Mouse (Mus musculus) forebrain, embryonic 10.5 days (tissue): Measurements from ENCODE around the gene D630045J12Rik. TPM values are rescaled to one million over a fixed set of nuclear protein-coding genes. Genes with fewer than 3 reads are reported as not detected.

ENCODE experiments used
- DNase-seq: peaks from one replicate; pipeline ENCODE4 v3.0.0-alpha.2; 2017; ENCODE audit warnings: low spot score; ENCODE audit errors: extremely low spot score
- H3K27ac ChIP-seq: fragments of 300-500 bp; sonication (generic); 2 replicates; pipeline ENCODE4 v1.5.1; 2016; ENCODE audit warnings: mild to moderate bottlenecking
- H3K27me3 ChIP-seq: fragments of 300-500 bp; sonication (generic); 2 replicates; pipeline ENCODE4 v1.6.1; 2016; ENCODE audit warnings: mild to moderate bottlenecking; ENCODE audit not compliant: poor library complexity, severe bottlenecking
- H3K36me3 ChIP-seq: fragments of 300-500 bp; sonication (generic); replicated peaks from 2 replicates; pipeline ENCODE4 v1.6.1; 2016; ENCODE audit warnings: mild to moderate bottlenecking, moderate library complexity
- H3K4me1 ChIP-seq: fragments of 300-500 bp; sonication (generic); 2 replicates; pipeline ENCODE4 v1.6.1; 2016
- H3K4me3 ChIP-seq: fragments of 300-500 bp; sonication (generic); 2 replicates; pipeline ENCODE4 v1.5.1; 2016; ENCODE audit warnings: mild to moderate bottlenecking, moderate library complexity
- H3K9me3 ChIP-seq: fragments of 300-500 bp; sonication (generic); 2 replicates; pipeline ENCODE4 v1.6.1; 2016; ENCODE audit warnings: mild to moderate bottlenecking, moderate library complexity
- WGBS: fragments of 180-500 bp; shearing (Covaris S2); methylation state at CpG from one replicate; pipeline ENCODE4 v1.1.7; 2016; 5-methylcytosine and 5-hydroxymethylcytosine counted together
- polyA plus RNA-seq: library from polyadenylated mRNA; unstranded; fragments of >200 nt; fragmentation: Nextera tagmentation; extraction: Ambion mirVana; gene quantifications from 2 replicates; pipeline ENCODE4 v1.2.1, GENCODE M21; 2016

The D630045J12Rik gene
- polyA plus RNA-seq, 1 experiment from 2014 or later, result 6.3 TPM

DNA sequence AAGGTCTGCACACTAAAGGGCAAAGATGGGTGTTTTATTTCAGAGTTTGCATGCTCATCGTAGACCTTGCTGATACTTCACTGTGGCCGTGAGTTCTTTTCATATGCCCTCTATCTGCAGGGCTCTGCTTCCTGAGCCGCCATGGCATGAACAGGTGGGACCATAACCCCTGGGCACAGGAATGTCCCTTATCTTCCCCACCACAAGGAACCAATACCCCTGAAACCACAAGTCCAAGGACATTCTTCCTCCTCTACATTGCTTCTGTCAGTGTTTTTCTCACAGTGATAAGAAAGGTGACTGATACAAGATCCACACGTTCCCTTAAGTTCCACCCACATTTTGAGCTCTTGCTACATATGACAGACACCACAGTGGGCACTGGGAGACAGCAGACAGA is 3.0 kb upstream of the D630045J12Rik start:
- no peak overlapping the region for H3K27ac ChIP-seq
- H3K9me3 ChIP-seq, result no peaks in the 10 kb centered on the region
- no peak for DNase-seq
- H3K27me3 ChIP-seq, result peaks cover 35% of the 10 kb centered on the region
- 93% methylated on average over 4 of the region's 4 CpGs for WGBS
- peaks cover 26% of the 10 kb centered on the region for H3K4me1 ChIP-seq
- H3K36me3 ChIP-seq, result no peaks in the 10 kb centered on the region
- no peak overlapping the region for H3K4me3 ChIP-seq

DNA sequence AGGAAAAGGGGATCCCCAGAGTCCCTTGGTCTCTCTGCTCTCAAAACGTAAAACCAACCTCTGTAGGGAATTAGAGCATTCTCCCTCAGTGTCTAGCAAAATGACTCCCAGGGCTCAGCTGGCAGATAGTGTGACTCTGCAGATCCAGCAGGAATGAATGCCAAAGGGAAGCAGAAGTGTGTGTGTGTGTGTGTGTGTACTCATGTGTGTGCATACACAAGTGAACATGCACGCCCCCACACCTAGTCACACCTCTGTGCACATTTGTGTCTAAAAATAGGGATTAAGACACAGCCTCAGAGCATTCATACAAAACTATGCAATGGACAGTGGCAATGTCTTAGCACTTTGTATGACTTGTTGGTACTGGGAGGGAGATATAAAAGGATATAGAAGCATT is 2.0 kb upstream of the D630045J12Rik start:
- Histone ChIP-seq H3K27me3 (peaks cover 41% of the 10 kb centered on the region), H3K27ac (no peak overlapping the region), H3K36me3 (no peaks in the 10 kb centered on the region), H3K4me1 (peaks cover 36% of the 10 kb centered on the region), H3K4me3 (no peak overlapping the region), H3K9me3 (no peaks in the 10 kb centered on the region)
- no peak for DNase-seq
- WGBS, result 70% methylated on average over 2 of the region's 2 CpGs

DNA sequence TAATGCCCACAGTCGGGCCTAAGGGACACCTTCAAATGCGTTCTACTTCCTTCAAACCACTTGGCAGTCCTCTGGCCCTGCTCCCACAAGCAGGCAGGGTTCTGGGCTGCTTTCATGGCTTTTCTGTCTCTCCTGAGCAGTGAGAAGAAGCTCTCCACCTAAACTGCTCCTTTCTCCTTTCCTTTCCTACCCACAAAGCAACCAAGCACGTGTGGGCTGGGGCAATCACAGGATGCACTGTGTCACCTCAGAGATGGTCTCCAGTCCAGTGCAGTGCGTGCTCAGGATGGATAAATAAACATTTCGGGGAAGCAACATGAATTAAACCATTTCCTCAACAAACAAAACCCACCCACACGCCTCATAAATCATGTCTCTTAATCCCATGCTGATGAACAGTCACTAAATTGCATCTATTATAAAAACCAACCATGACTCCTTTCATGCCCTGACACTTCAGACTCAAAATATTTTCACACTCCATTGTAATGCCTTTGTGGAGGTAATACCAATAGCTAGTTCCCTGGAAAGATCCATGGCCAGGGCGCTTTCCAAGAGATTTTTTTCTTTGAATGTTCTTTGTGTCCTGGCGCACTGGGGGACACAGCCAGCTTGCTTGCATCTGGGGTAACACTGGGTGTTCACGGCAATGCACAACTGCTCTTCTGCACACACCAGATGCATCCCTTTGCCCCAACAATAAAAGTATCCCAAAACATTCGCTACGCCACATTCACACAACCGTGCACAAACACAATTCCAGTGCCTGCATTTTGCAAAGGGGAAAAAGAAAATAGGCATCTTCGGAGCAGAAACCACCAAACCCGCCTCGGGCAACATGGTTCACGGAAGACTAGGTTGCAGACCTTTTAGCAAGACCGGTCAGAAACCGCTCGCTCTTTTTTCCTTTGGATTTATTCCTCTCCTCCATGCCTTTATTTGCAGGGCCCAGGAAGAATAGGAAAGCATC is 758 bp downstream of the D630045J12Rik start:
- peak; percentile 52 for DNase-seq
- peak overlapping the region; percentile 82 for H3K4me3 ChIP-seq
- no peaks in the 10 kb centered on the region for H3K9me3 ChIP-seq
- 14% methylated on average over 19 of the region's 19 CpGs for WGBS
- no peaks in the 10 kb centered on the region; the same call in 1 of the 2 replicates for H3K36me3 ChIP-seq
- H3K27me3 ChIP-seq, result peaks cover 41% of the 10 kb centered on the region
- H3K4me1 ChIP-seq, result peaks cover 47% of the 10 kb centered on the region
- H3K27ac ChIP-seq, result peak overlapping the region; percentile 94

DNA sequence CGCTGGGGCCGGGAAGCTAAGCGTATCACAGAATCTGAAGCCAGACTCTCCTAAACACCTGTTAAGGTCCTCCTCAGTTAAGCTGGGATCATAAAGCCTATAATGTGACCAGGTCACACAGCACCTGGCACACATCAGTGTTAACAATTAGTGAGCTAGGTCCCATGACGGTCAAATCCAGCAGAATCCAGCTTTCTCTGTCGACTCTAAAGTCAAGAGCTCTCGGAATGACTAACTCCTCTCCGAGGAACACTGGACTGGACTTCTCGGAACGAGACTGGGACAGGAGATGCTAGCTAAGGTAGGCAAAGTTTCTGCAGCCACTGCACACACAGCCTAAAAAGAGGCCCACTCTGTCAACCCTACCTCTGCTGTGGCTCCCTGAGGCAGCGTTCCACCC is 1.7 kb downstream of the D630045J12Rik start:
- peaks cover 48% of the 10 kb centered on the region for H3K4me1 ChIP-seq
- no peak for DNase-seq
- WGBS, result 75% methylated on average over 10 of the region's 10 CpGs

DNA sequence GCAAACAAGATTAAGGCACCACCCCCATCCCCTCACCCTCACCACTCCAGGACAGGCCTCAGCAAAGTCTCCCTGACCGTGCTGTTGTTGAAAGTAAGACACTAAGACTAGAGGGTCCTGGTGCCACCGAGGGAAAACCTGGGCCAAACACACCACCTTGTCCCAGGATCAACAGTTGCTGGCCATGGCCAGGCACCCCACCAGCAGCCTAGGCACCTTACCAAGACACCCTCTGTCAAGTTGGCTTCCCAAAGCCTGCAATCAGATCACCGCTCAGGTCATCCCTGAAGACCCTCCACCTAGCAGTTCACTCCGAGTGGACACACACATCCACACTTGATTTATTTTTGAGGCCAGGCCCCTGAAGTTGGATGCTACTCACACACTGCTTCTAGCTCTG is 2.3 kb downstream of the D630045J12Rik start:
- H3K27ac ChIP-seq, result no peak overlapping the region; the same call in 1 of the 2 replicates

More for the DNA sequence above, 1.7 kb downstream of the D630045J12Rik start:
- no peaks in the 10 kb centered on the region for H3K9me3 ChIP-seq
- H3K4me3 ChIP-seq, result peak overlapping the region; percentile 82
- no peaks in the 10 kb centered on the region; the same call in 1 of the 2 replicates for H3K36me3 ChIP-seq
- peaks cover 41% of the 10 kb centered on the region for H3K27me3 ChIP-seq
- peak overlapping the region; percentile 94 for H3K27ac ChIP-seq

DNA sequence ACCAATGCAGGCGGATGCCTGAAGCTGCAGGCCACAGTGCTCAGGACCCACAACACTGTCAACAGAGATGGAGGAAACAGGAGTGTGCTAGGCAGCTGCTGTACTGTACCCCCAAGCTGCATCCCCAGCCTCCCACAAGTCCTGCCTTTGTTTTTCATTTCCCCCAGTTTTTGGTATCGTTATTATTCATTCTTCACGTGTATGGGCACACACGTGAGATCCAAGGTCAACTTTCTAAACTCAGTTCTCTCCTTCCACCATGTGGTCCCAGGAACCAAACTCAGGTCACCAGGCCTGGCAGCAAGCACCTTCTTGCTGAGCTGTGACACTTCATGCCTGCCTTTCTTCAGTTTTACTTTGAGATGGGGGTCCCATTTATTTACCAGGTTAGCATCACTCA is 6.4 kb downstream of the D630045J12Rik start:
- Histone ChIP-seq H3K4me3 (no peak overlapping the region), H3K9me3 (no peaks in the 10 kb centered on the region), H3K36me3 (no peaks in the 10 kb centered on the region; the same call in 1 of the 2 replicates), H3K27ac (no peak overlapping the region), H3K27me3 (peaks cover 12% of the 10 kb centered on the region; the same call in 1 of the 2 replicates), H3K4me1 (peaks cover 52% of the 10 kb centered on the region)
- no peak for DNase-seq
- 91% methylated on average over 4 of the region's 4 CpGs for WGBS

More for the DNA sequence above, 2.3 kb downstream of the D630045J12Rik start:
- Histone ChIP-seq H3K4me3 (peak overlapping the region; percentile 82), H3K27me3 (peaks cover 38% of the 10 kb centered on the region), H3K36me3 (no peaks in the 10 kb centered on the region; the same call in 1 of the 2 replicates), H3K9me3 (no peaks in the 10 kb centered on the region), H3K4me1 (peaks cover 48% of the 10 kb centered on the region)
- 54% methylated on average over 4 of the region's 4 CpGs for WGBS
- DNase-seq, result no peak

DNA sequence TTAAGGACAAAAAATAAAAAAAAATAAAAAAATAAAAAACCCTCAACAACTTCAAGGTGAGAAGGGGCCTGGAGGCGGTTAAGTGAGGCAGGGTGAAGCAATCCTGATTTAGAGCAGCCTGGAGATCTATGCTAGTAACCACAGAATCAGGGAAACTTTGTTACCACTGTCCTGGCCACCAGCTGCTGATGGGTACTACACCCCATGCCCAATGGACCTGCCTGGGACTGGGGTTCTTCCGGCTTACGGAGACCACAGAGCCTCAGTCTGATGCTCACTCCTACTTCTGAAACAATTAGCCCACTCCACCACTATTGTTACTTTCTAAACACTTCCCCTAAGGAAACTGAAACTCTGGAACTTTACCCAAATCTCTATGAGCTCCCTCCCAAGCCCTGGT is 9.0 kb downstream of the D630045J12Rik start:
- Histone ChIP-seq H3K4me1 (peaks cover 39% of the 10 kb centered on the region), H3K4me3 (no peak overlapping the region), H3K9me3 (no peaks in the 10 kb centered on the region), H3K36me3 (peaks cover under 1% of the 10 kb centered on the region; the same call in 1 of the 2 replicates), H3K27me3 (no peaks in the 10 kb centered on the region), H3K27ac (no peak overlapping the region)
- 89% methylated on average over 3 of the region's 3 CpGs for WGBS
- DNase-seq, result no peak

DNA sequence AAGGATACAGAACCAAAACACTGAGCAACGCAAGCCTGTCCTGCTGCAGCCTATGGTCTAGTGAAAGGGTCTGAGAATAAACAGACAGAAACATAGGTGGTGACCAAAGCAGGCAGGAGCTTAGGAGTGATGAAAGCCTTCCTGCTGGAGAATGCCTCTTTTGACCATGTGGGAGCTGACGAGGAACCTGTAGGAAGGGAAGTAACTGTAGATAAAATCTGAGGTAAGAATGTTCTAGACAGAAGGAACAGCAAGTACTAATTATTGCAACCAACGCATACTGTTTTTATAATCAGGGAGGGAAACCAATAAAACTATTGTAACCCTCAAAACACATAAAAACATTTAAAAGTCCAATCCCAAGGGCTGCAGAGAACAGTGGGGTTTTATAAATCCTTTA is 9.6 kb downstream of the D630045J12Rik start:
- peaks cover 35% of the 10 kb centered on the region for H3K4me1 ChIP-seq
- 85% methylated on average over 3 of the region's 3 CpGs for WGBS

DNA sequence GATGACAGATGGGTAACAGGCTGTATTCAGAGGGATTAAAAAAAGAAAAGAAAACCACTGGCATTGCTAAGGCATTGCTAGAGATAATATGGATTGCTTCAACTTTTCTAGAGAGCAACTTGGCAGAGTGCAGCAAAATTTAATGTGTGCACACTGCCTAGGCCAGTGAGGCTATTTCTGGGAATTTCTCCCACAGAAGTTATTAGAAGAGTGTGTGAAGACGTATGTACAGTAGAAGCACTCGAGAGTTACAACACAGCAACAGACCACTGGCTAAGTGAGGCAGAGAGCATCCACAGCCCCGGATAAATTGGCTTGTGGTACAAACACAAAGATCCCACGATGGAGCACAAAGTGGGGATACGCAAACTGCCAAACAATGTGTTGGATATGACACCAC is 11.0 kb downstream of the D630045J12Rik start:
- H3K9me3 ChIP-seq, result no peaks in the 10 kb centered on the region
- peaks cover 28% of the 10 kb centered on the region for H3K4me1 ChIP-seq
- H3K27ac ChIP-seq, result no peak overlapping the region
- H3K36me3 ChIP-seq, result peaks cover 2% of the 10 kb centered on the region; the same call in 1 of the 2 replicates
- WGBS, result 89% methylated on average over 5 of the region's 5 CpGs
- DNase-seq, result no peak
- no peaks in the 10 kb centered on the region for H3K27me3 ChIP-seq
- no peak overlapping the region for H3K4me3 ChIP-seq

More for the DNA sequence above, 9.6 kb downstream of the D630045J12Rik start:
- peaks cover 2% of the 10 kb centered on the region; the same call in 1 of the 2 replicates for H3K36me3 ChIP-seq
- H3K27me3 ChIP-seq, result no peaks in the 10 kb centered on the region
- no peak for DNase-seq
- H3K4me3 ChIP-seq, result no peak overlapping the region
- no peak overlapping the region for H3K27ac ChIP-seq
- H3K9me3 ChIP-seq, result no peaks in the 10 kb centered on the region

DNA sequence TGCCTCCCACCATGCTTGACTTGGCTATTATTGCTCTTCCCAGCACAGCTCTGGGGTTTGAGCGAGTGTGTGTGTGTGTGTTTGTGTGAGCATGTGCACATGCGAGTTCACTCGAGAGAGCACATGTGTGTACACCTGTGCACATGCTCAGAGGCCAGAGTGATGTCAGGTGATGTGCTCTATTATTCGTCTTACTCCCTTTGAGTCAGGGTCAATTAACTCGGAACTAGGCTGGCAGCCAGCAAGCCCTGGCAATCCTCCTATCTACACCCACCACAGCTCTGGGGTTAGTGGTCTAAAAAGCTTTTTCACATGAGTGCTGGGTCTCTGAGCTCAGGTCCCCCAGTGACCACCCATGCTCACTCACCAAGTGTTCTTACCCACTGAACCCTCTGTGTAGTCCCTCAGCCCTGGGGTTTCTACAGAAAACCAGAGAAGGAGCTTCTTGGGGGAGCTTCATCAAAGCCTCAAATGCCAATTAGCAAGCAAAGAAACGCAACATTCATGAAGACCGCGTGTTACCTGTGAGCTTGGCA is 11.4 kb downstream of the D630045J12Rik start:
- DNase-seq, result no peak
- no peak overlapping the region for H3K4me3 ChIP-seq
- 91% methylated on average over 8 of the region's 8 CpGs for WGBS
- no peaks in the 10 kb centered on the region for H3K9me3 ChIP-seq
- no peak overlapping the region for H3K27ac ChIP-seq
- peaks cover 28% of the 10 kb centered on the region for H3K4me1 ChIP-seq
- H3K27me3 ChIP-seq, result no peaks in the 10 kb centered on the region
- peaks cover 2% of the 10 kb centered on the region; the same call in 1 of the 2 replicates for H3K36me3 ChIP-seq

DNA sequence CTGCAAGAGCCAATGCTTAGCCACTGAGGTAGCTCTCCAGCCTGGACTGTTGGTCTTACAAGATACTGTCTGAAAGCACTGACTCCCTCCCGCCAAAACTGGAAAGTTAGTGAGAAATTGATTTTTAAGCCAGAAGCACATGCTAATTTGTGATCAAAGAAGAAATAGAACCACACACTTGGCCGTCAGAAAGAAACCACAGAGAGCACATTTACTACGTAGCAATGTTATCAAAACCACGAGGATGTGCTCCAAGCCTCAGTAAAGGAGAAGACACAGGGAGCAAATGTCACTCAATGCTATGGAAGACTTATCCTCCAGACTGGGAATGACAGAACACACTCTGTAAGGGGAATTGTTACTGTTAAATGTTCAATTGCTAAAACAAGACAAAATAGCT is 12.3 kb downstream of the D630045J12Rik start:
- H3K27ac ChIP-seq, result no peak overlapping the region
- WGBS, result 90% methylated on average over 4 of the region's 4 CpGs

DNA sequence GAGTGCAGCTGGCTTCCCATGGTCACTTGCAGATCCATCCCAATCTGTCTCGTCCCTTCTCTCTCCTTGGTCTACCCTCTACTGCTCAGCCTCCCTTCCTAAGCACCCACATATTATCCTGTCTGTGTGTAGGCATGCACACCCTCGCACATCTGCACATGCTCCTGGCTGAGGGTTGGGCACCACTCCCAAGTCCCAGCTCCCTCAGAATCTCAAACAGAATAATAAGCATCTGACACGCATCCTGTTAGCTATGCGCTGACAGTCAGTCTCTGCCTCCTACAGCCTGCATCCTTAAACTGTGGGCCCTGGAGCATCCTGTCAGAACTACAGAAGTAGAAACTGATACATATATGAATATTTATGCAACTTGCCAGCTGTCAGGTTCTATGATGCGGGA is 13.2 kb downstream of the D630045J12Rik start:
- Histone ChIP-seq H3K9me3 (no peaks in the 10 kb centered on the region), H3K4me1 (peaks cover 23% of the 10 kb centered on the region), H3K4me3 (no peak overlapping the region), H3K36me3 (peaks cover 2% of the 10 kb centered on the region; the same call in 1 of the 2 replicates), H3K27me3 (no peaks in the 10 kb centered on the region), H3K27ac (no peak overlapping the region)
- 94% methylated on average over 5 of the region's 5 CpGs for WGBS
- DNase-seq, result no peak

More for the DNA sequence above, 12.3 kb downstream of the D630045J12Rik start:
- H3K4me3 ChIP-seq, result no peak overlapping the region
- DNase-seq, result no peak
- H3K9me3 ChIP-seq, result no peaks in the 10 kb centered on the region
- peaks cover 28% of the 10 kb centered on the region for H3K4me1 ChIP-seq
- peaks cover 2% of the 10 kb centered on the region; the same call in 1 of the 2 replicates for H3K36me3 ChIP-seq
- no peaks in the 10 kb centered on the region for H3K27me3 ChIP-seq

DNA sequence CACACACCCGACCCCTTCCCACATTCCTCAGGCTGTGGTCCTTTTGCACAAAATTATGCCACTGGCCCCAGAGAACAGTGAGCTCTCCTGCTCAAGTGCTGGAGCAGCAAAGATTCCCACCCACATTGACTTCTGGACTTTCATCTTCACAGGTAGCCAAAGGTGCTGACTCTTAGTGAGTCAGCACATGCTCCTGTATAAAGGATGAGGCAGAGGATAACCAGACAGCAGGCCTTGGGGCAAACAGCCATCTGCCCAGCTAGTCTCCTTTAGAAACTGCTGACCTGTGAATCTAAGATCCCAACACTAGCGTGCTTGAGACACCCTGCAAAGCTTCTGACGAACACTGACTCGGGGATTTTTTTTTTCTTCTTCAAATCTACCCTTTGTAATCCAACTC is 15.4 kb downstream of the D630045J12Rik start:
- WGBS, result 85% methylated on average over 4 of the region's 4 CpGs
- Histone ChIP-seq H3K27ac (no peak overlapping the region), H3K4me1 (peaks cover 15% of the 10 kb centered on the region), H3K27me3 (no peaks in the 10 kb centered on the region), H3K4me3 (no peak overlapping the region), H3K9me3 (no peaks in the 10 kb centered on the region), H3K36me3 (peaks cover 2% of the 10 kb centered on the region; the same call in 1 of the 2 replicates)
- DNase-seq, result no peak
